Mouse (Mus musculus) embryonic facial prominence, embryonic 11.5 days (tissue): ENCODE results near the gene Prkca. TPM values are rescaled to one million over a fixed set of nuclear protein-coding genes. Genes with fewer than 3 reads are reported as not detected.

Experiments used
- ATAC-seq: fragments of 200-750 bp; cut with Nextera tagmentation; replicated peaks from 2 replicates; pipeline ENCODE4 v1.8.0; 2017; ENCODE audit warnings: low read depth; ENCODE audit not compliant: insufficient number of reproducible peaks, low FRiP score, low TSS enrichment
- DNase-seq: peaks from one replicate; pipeline ENCODE4 v3.0.0-alpha.2; 2015; ENCODE audit warnings: low spot score
- H3K27ac ChIP-seq: fragments of 300-500 bp; sonication (generic); replicated peaks from 2 replicates; pipeline ENCODE4 v1.5.1; 2014; ENCODE audit warnings: mild to moderate bottlenecking, low read depth, low read length, control low read depth
- H3K27me3 ChIP-seq: fragments of 300-500 bp; sonication (generic); 2 replicates; pipeline ENCODE4 v1.6.1; 2014; ENCODE audit warnings: mild to moderate bottlenecking, low read length, moderate library complexity, mixed read lengths; ENCODE audit not compliant: control insufficient read depth, insufficient read depth
- H3K36me3 ChIP-seq: fragments of 300-500 bp; sonication (generic); replicated peaks from 2 replicates; pipeline ENCODE4 v1.6.1; 2014; ENCODE audit warnings: low read depth, mild to moderate bottlenecking, low read length, moderate library complexity, mixed read lengths; ENCODE audit not compliant: control insufficient read depth, insufficient read depth
- H3K4me1 ChIP-seq: fragments of 300-500 bp; sonication (generic); 2 replicates; pipeline ENCODE4 v1.6.1; 2014; ENCODE audit warnings: low read length, mixed read lengths; ENCODE audit not compliant: control insufficient read depth, insufficient read depth
- H3K4me2 ChIP-seq: fragments of 300-500 bp; sonication (generic); 2 replicates; pipeline ENCODE4 v1.6.1; 2014; ENCODE audit warnings: low read depth, mild to moderate bottlenecking, control low read depth, low read length, moderate library complexity
- H3K4me3 ChIP-seq: fragments of 300-500 bp; sonication (generic); 2 replicates; pipeline ENCODE4 v1.5.1; 2014; ENCODE audit warnings: low read depth, low read length, control low read depth
- H3K9ac ChIP-seq: fragments of 300-500 bp; sonication (generic); replicated peaks from 2 replicates; pipeline ENCODE4 v1.6.1; 2014; ENCODE audit warnings: mild to moderate bottlenecking, control low read depth, low read length
- H3K9me3 ChIP-seq: fragments of 300-500 bp; sonication (generic); replicated peaks from 2 replicates; pipeline ENCODE4 v1.6.1; 2016; ENCODE audit warnings: mild to moderate bottlenecking, low read length, inconsistent platforms, mixed read lengths; ENCODE audit not compliant: control insufficient read depth
- WGBS: fragments of 180-500 bp; shearing (Covaris S2); extraction: QIAGEN DNeasy Blood & Tissue Kit; methylation state at CpG from one replicate; pipeline ENCODE4 v1.1.7; 2014; 5-methylcytosine and 5-hydroxymethylcytosine counted together
- polyA plus RNA-seq: library from polyadenylated mRNA; unstranded; fragments of >200 nt; fragmentation: Nextera tagmentation; extraction: Ambion mirVana; gene quantifications from 2 replicates; pipeline ENCODE4 v1.2.1, GENCODE M21; 2014

Prkca gene
- polyA plus RNA-seq, 1 experiment from 2014 or later: 7.4 TPM

GRCm38 (mm10) chr11:108365600-108365999 is 21.9 kb upstream of the Prkca start:
- no peak overlapping the region for H3K27ac ChIP-seq
- H3K9ac ChIP-seq: no peak overlapping the region
- no peaks in the 10 kb centered on the region for H3K27me3 ChIP-seq
- H3K4me3 ChIP-seq: no peak overlapping the region
- H3K4me2 ChIP-seq: no peak overlapping the region
- no peak for ATAC-seq
- H3K4me1 ChIP-seq: no peaks in the 10 kb centered on the region
- no peaks in the 10 kb centered on the region for H3K36me3 ChIP-seq
- WGBS: 64% methylated on average over 7 of the region's 7 CpGs
- DNase-seq: no peak
- no peaks in the 10 kb centered on the region for H3K9me3 ChIP-seq

DNA sequence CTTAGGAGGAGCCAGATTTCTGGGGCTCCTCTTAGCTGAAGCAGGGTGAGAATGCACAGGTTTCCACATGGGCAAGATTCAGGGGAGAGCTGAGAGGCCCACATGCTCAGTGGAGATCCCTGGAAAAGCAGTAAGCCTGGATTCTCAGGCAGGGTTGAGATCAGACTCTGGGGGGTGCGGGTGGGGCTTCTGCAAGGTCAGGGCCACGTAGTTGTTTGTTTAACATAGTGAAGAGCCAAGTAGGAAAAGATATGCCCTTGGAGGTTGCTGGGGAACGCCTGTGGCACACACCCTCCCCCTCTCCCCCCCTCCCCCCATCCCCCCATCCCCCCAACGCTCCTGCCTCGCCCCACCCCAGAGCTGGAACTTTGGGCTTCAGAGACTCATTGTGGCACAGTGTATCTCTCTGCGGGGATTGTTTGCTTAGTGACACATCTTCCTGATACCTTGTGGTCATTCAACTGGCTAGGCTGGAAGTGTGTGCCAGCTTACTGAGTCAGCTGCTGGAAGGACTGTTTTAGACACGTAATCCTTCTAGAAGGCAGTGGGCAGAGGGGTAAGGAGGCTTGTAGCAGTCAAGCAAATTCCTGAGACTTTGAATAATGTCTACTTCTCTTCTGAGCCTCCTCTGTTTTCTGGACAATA is 21.3 kb upstream of the Prkca start:
- Histone ChIP-seq H3K27ac (no peak overlapping the region), H3K9me3 (no peaks in the 10 kb centered on the region), H3K4me1 (no peaks in the 10 kb centered on the region), H3K4me3 (no peak overlapping the region), H3K4me2 (no peak overlapping the region), H3K27me3 (no peaks in the 10 kb centered on the region), H3K9ac (no peak overlapping the region), H3K36me3 (no peaks in the 10 kb centered on the region)
- DNase-seq: no peak
- no peak for ATAC-seq
- WGBS: 55% methylated on average over 7 of the region's 7 CpGs

- no peaks in the 10 kb centered on the region for H3K36me3 ChIP-seq
- H3K27ac ChIP-seq: no peak overlapping the region
- no peak overlapping the region for H3K4me2 ChIP-seq
- no peak for DNase-seq
- WGBS: 79% methylated on average over 4 of the region's 4 CpGs
- ATAC-seq: no peak
- H3K4me1 ChIP-seq: no peaks in the 10 kb centered on the region
- no peaks in the 10 kb centered on the region for H3K9me3 ChIP-seq
- H3K4me3 ChIP-seq: no peak overlapping the region
- no peak overlapping the region for H3K9ac ChIP-seq
- no peaks in the 10 kb centered on the region for H3K27me3 ChIP-seq
Observed at GRCm38 (mm10) chr11:108363991-108364390, 20.3 kb upstream of the Prkca start.

DNA sequence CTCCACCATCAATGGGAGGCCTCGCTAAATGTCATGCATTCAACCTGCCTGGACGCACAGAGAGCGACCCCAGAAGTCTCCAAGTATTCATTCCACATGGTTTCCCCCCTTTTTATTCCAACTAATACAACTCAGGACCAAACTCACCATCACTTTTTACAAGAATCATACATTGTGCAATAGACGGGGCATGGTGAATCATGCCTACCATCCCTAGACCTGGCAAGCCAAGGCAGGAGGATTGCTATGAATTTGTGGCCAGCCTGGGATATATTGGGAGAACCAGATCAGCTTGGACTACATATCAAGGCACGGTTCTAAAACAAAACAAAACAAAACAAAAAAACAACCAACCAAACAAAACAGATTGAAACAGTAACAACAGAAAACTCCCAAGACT is 19.2 kb upstream of the Prkca start:
- Histone ChIP-seq H3K27ac (no peak overlapping the region), H3K9ac (no peak overlapping the region), H3K4me1 (no peaks in the 10 kb centered on the region), H3K9me3 (no peaks in the 10 kb centered on the region), H3K27me3 (no peaks in the 10 kb centered on the region), H3K4me3 (no peak overlapping the region), H3K4me2 (no peak overlapping the region), H3K36me3 (no peaks in the 10 kb centered on the region)
- DNase-seq (no peak), ATAC-seq (no peak)
- WGBS: 93% methylated on average over 5 of the region's 5 CpGs

DNA sequence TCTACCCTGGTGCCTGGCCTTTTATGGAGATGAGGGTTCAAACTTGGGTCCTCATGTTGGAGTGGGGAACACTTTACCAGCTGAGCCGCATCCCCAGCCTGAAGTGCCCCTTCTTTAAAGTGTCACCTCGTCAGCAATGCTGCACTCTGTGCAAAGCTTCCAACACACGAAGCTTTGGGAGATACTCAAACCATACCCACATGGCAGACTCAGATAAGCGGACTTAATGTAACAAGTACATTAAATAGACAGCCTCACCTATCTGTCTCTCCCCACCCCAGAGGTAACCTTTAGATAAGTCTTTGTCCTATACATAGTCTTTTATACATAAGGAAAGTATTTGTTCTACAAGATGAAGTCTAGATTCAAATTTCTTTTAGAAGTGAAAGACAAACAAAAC is 17.3 kb upstream of the Prkca start:
- WGBS: 85% methylated on average over 4 of the region's 4 CpGs
- ATAC-seq (no peak), DNase-seq (no peak)
- H3K9me3 ChIP-seq: no peaks in the 10 kb centered on the region
- no peaks in the 10 kb centered on the region for H3K27me3 ChIP-seq
- H3K27ac ChIP-seq: no peak overlapping the region
- no peaks in the 10 kb centered on the region for H3K4me1 ChIP-seq
- no peak overlapping the region for H3K4me3 ChIP-seq
- no peaks in the 10 kb centered on the region for H3K36me3 ChIP-seq
- H3K4me2 ChIP-seq: no peak overlapping the region
- H3K9ac ChIP-seq: no peak overlapping the region

DNA sequence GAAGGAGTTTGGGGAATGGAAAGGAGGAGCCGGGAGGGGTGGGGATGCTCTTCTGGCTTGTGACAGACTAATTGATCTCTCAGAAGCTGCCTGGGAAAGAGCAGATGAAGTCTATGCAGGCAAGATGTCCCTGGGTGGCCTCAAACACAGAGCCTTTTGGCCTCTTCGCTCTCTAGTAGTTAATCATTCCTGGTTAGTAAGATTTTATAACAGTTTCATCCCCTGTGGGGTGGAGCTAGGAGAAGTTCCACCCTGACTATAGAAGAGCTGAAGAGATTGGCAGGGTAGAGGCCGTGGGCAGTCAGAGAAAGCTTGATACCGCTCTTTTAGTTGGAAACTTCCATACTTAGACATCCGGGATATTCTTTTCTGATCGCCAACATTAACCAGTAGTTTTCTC is 15.2 kb upstream of the Prkca start:
- Histone ChIP-seq H3K4me2 (no peak overlapping the region), H3K27ac (no peak overlapping the region), H3K4me3 (no peak overlapping the region), H3K27me3 (no peaks in the 10 kb centered on the region), H3K9me3 (no peaks in the 10 kb centered on the region), H3K9ac (no peak overlapping the region), H3K36me3 (no peaks in the 10 kb centered on the region), H3K4me1 (no peaks in the 10 kb centered on the region)
- 90% methylated on average over 6 of the region's 6 CpGs for WGBS
- DNase-seq: no peak
- no peak for ATAC-seq

GRCm38 (mm10) chr11:108356020-108356419 is 12.3 kb upstream of the Prkca start:
- H3K27me3 ChIP-seq: no peaks in the 10 kb centered on the region
- WGBS: 78% methylated on average over 4 of the region's 4 CpGs
- DNase-seq: no peak
- no peak overlapping the region for H3K27ac ChIP-seq
- H3K9me3 ChIP-seq: no peaks in the 10 kb centered on the region
- no peaks in the 10 kb centered on the region for H3K4me1 ChIP-seq
- no peak overlapping the region for H3K4me3 ChIP-seq
- no peak overlapping the region for H3K9ac ChIP-seq
- H3K4me2 ChIP-seq: no peak overlapping the region
- ATAC-seq: no peak
- no peaks in the 10 kb centered on the region for H3K36me3 ChIP-seq

DNA sequence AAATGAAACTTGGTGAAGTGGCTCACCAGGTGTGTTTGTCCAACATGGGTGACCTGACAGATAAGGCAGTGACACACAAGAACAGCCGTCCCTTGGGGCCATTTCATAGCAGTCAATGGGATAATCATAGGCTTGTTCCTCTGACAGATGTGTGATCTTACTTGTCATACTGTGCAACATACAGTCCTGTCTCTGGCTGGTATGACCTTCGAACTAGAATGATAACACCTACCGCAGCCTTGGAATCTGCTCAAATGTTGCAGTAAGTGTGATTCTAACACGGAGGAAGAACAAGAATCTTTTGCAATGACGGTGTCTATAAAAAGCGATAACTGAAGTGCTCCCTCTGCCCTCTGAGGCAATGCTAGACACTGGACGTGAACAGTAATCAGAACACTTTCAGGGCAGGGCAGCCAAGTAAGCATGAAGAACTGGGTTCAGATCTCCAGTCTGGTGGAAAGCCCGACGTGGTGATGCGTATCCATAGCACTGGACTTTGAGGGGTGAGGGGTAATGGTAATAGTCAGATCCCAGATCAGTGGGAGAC is 9.2 kb upstream of the Prkca start:
- no peaks in the 10 kb centered on the region for H3K9me3 ChIP-seq
- WGBS: 89% methylated on average over 10 of the region's 10 CpGs
- H3K4me3 ChIP-seq: no peak overlapping the region
- no peaks in the 10 kb centered on the region for H3K27me3 ChIP-seq
- DNase-seq (no peak), ATAC-seq (no peak)
- no peaks in the 10 kb centered on the region for H3K36me3 ChIP-seq
- no peak overlapping the region for H3K27ac ChIP-seq
- no peak overlapping the region for H3K4me2 ChIP-seq
- H3K4me1 ChIP-seq: no peaks in the 10 kb centered on the region
- no peak overlapping the region for H3K9ac ChIP-seq
